Mouse (Mus musculus) G1E (cell line): ENCODE results near the gene Rogdi. TPM values are rescaled to one million over a fixed set of nuclear protein-coding genes. Genes with fewer than 3 reads are reported as not detected.

Experiments used
- ATAC-seq: 2 replicates; pipeline ENCODE4 v1.8.0; 2016; ENCODE audit warnings: mild to moderate bottlenecking; ENCODE audit not compliant: insufficient number of reproducible peaks, poor library complexity, low FRiP score, severe bottlenecking; ENCODE audit errors: extremely low read depth
- DNase-seq: peaks from one replicate; pipeline ENCODE4 v3.0.0; 2012; ENCODE audit warnings: low spot score
- H3K27me3 ChIP-seq: 2 replicates; pipeline ENCODE4 v1.6.1; 2012; ENCODE audit warnings: mild to moderate bottlenecking, low read length, inconsistent platforms; ENCODE audit not compliant: insufficient read depth
- H3K36me3 ChIP-seq: replicated peaks from 2 replicates; pipeline ENCODE3; 2012; ENCODE audit warnings: mild to moderate bottlenecking, inconsistent platforms
- H3K4me1 ChIP-seq: 2 replicates; pipeline ENCODE4 v1.6.1; 2012; ENCODE audit warnings: low read depth, low read length, inconsistent platforms, mixed read lengths; ENCODE audit not compliant: insufficient read depth
- H3K4me3 ChIP-seq: 2 replicates; pipeline ENCODE4 v1.5.1; 2012; ENCODE audit warnings: low read depth, mild to moderate bottlenecking, inconsistent platforms, low read length, moderate library complexity, mixed read lengths
- H3K9me3 ChIP-seq: replicated peaks from 2 replicates; pipeline ENCODE4 v1.6.1; 2012; ENCODE audit warnings: inconsistent platforms
- CTCF ChIP-seq: IDR thresholded peaks from 2 replicates; pipeline ENCODE4 v1.5.1; 2012; ENCODE audit warnings: low read depth, low read length, inconsistent platforms, mixed read lengths
- GATA1 ChIP-seq: IDR thresholded peaks from 2 replicates; pipeline ENCODE4 v1.6.1; 2012; ENCODE audit warnings: borderline replicate concordance, low read length, inconsistent platforms, mixed read lengths
- GATA2 ChIP-seq: IDR thresholded peaks from 2 replicates; pipeline ENCODE4 v1.6.1; 2012; ENCODE audit warnings: low read depth, low read length, inconsistent platforms, borderline replicate concordance
- POLR2AphosphoS5 ChIP-seq: IDR thresholded peaks from 2 replicates; pipeline ENCODE4 v1.6.1; 2012; ENCODE audit warnings: low read depth, low read length, inconsistent platforms; ENCODE audit not compliant: insufficient replicate concordance
- TAL1 ChIP-seq: conservative IDR thresholded peaks from 2 replicates; pipeline ENCODE4 v1.6.1; 2012; ENCODE audit warnings: low read depth, low read length, inconsistent platforms, mixed read lengths
- polyA plus RNA-seq: library from polyadenylated mRNA; stranded (reverse); fragments of >175 nt; gene quantifications from 2 replicates; pipeline ENCODE4 v1.2.3, GENCODE M21; 2012
- total RNA-seq, 2 experiments: library from RNA; stranded (forward) in 1 of 2; stranded (reverse) in 1 of 2; fragments of 200-1000 nt in 1 of 2; fragments of >200 nt in 1 of 2; fragmentation: Nextera tagmentation in 1 of 2; gene quantifications; 2 replicates each; pipeline ENCODE4 v1.2.3; 2014 to 2017

Rogdi gene
- total and polyA plus RNA-seq, 3 experiments = 4.7 to 70.0 (median 51.0) TPM

- H3K27me3 ChIP-seq = peaks cover 67% of the 10 kb centered on the region
- H3K4me3 ChIP-seq = no peak overlapping the region
- no peak for ATAC-seq
- DNase-seq = no peak
- H3K36me3 ChIP-seq = no peaks in the 10 kb centered on the region
- H3K9me3 ChIP-seq = no peaks in the 10 kb centered on the region
- peaks cover 9% of the 10 kb centered on the region for H3K4me1 ChIP-seq
- TF ChIP-seq GATA1 = no peak
- no peak for TF ChIP-seq POLR2AphosphoS5
- TF ChIP-seq GATA2 = no peak
- TF ChIP-seq TAL1 = no peak
- TF ChIP-seq CTCF = no peak
Observed at GRCm38 (mm10) chr16:4978275-4979051, 34.9 kb downstream of the Rogdi start.

GRCm38 (mm10) chr16:4976180-4976579 is 37.2 kb downstream of the Rogdi start:
- DNase-seq (no peak), ATAC-seq (no peak)
- TF ChIP-seq GATA2 (no peak), GATA1 (no peak), TAL1 (no peak), CTCF (no peak), POLR2AphosphoS5 (no peak)
- peaks cover 60% of the 10 kb centered on the region for H3K27me3 ChIP-seq
- H3K4me3 ChIP-seq = no peak overlapping the region
- H3K9me3 ChIP-seq = no peaks in the 10 kb centered on the region
- no peaks in the 10 kb centered on the region for H3K36me3 ChIP-seq
- H3K4me1 ChIP-seq = peaks cover 9% of the 10 kb centered on the region

GRCm38 (mm10) chr16:4974521-4974920 is 38.8 kb downstream of the Rogdi start:
- no peak overlapping the region for H3K4me3 ChIP-seq
- peaks cover 52% of the 10 kb centered on the region for H3K27me3 ChIP-seq
- H3K36me3 ChIP-seq = no peaks in the 10 kb centered on the region
- TF ChIP-seq POLR2AphosphoS5 = no peak
- no peak for TF ChIP-seq GATA1
- TF ChIP-seq CTCF = no peak
- no peak for TF ChIP-seq GATA2
- TF ChIP-seq TAL1 = no peak
- no peaks in the 10 kb centered on the region for H3K9me3 ChIP-seq
- DNase-seq = no peak
- ATAC-seq = no peak
- H3K4me1 ChIP-seq = peaks cover 7% of the 10 kb centered on the region

- H3K36me3 ChIP-seq = peaks cover 3% of the 10 kb centered on the region
- DNase-seq (no peak), ATAC-seq (no peak)
- TF ChIP-seq CTCF = no peak
- no peak for TF ChIP-seq POLR2AphosphoS5
- no peak for TF ChIP-seq TAL1
- no peak for TF ChIP-seq GATA2
- no peak for TF ChIP-seq GATA1
- H3K27me3 ChIP-seq = peaks cover 27% of the 10 kb centered on the region
- H3K9me3 ChIP-seq = no peaks in the 10 kb centered on the region
- H3K4me3 ChIP-seq = no peak overlapping the region
- peaks cover 6% of the 10 kb centered on the region; the same call in 1 of the 2 replicates for H3K4me1 ChIP-seq
Observed at GRCm38 (mm10) chr16:4971626-4972025, 41.7 kb downstream of the Rogdi start.

GRCm38 (mm10) chr16:4969055-4969843 is 44.1 kb downstream of the Rogdi start:
- H3K4me1 ChIP-seq = peaks cover 20% of the 10 kb centered on the region
- ATAC-seq (no peak), DNase-seq (no peak)
- peaks cover 13% of the 10 kb centered on the region for H3K27me3 ChIP-seq
- H3K9me3 ChIP-seq = no peaks in the 10 kb centered on the region
- no peak overlapping the region for H3K4me3 ChIP-seq
- H3K36me3 ChIP-seq = peaks cover 9% of the 10 kb centered on the region
- no peak for TF ChIP-seq GATA1
- no peak for TF ChIP-seq TAL1
- TF ChIP-seq CTCF = no peak
- TF ChIP-seq GATA2 = no peak
- no peak for TF ChIP-seq POLR2AphosphoS5

GRCm38 (mm10) chr16:4968426-4968825 is 44.9 kb downstream of the Rogdi start:
- Histone ChIP-seq H3K9me3 (no peaks in the 10 kb centered on the region), H3K4me3 (no peak overlapping the region), H3K27me3 (peaks cover 6% of the 10 kb centered on the region; the same call in 1 of the 2 replicates), H3K4me1 (peaks cover 21% of the 10 kb centered on the region), H3K36me3 (peaks cover 9% of the 10 kb centered on the region)
- ATAC-seq (no peak), DNase-seq (no peak)
- no peak for TF ChIP-seq CTCF
- no peak for TF ChIP-seq TAL1
- no peak for TF ChIP-seq GATA1
- no peak for TF ChIP-seq GATA2
- no peak for TF ChIP-seq POLR2AphosphoS5
